8 mouse cellular contexts compared by ENCODE assay signal in the genomic region with DNA sequence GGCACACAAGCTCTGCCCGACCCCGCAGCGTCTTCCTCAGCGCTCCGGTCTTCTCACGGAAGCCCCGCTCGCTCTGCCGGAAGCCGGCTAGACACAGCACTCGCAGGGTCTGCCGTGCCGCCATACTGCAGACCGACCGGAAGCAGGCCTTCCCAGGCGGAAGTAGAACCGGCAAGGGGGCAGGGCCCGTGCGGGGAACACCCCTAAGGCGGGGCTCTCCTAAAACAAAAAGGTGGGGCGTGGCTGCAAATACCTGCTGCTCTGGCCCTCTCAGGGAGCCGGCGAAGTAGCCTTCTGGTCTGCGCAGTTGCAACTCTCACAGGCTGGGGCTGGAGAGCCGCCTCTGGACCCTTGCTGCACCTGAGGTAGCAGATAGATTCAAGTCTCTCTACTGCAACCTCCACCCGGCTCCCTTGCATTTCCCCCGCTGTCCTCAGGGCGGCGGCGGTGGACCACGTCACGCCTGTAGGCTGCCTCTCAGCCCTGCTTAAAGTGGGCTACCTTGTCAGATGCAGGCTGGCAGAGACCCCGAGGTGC. TPM values are rescaled to one million over a fixed set of nuclear protein-coding genes. Genes with fewer than 3 reads are reported as not detected.
DNase-seq lines count a peak whose midpoint lies in the region; ATAC-seq and TF ChIP-seq lines count a peak whose summit lies in the region.

Gene Ovca2 (minus strand): TSS at position 164 of the 537 bp plus-strand sequence.

- H3K27me3 ChIP-seq in ES-Bruce4 (ENCODE audit: control insufficient read depth, insufficient read depth, low read length, poor library complexity, severe bottlenecking) = no peaks in the 10 kb centered on the region
- H3K27me3 ChIP-seq in forebrain, embryonic 12.5 days = peaks cover 13% of the 10 kb centered on the region
- H3K27me3 ChIP-seq in heart, embryonic 16.5 days (ENCODE audit: control insufficient read depth, insufficient read depth, low read length) = no peaks in the 10 kb centered on the region
- H3K27me3 ChIP-seq in liver, embryonic 14.5 days (ENCODE audit: control insufficient read depth, insufficient read depth, low read length) = peaks cover 6% of the 10 kb centered on the region
- H3K27me3 ChIP-seq in stomach, embryonic 16.5 days (ENCODE audit: control insufficient read depth, insufficient read depth, low read length) = no peaks in the 10 kb centered on the region

- H3K9ac ChIP-seq in ES-Bruce4 (ENCODE audit: low read depth, poor library complexity, severe bottlenecking) = peak within 1 kb of the TSS; percentile 71
- peak within 1 kb of the TSS; percentile 82 for H3K9ac ChIP-seq in forebrain, embryonic 12.5 days
- peak within 1 kb of the TSS; percentile 84 for H3K9ac ChIP-seq in heart, embryonic 16.5 days (ENCODE audit: low read length)
- peak within 1 kb of the TSS; percentile 82 for H3K9ac ChIP-seq in liver, embryonic 14.5 days (replicated peaks)
- peak within 1 kb of the TSS; percentile 89 for H3K9ac ChIP-seq in stomach, embryonic 16.5 days (ENCODE audit: low read length)

- peak within 1 kb of the TSS; percentile 77 for H3K4me3 ChIP-seq in ES-Bruce4 (ENCODE audit: low read depth, low read length)
- H3K4me3 ChIP-seq in forebrain, embryonic 12.5 days (replicated peaks) = peak within 1 kb of the TSS; percentile 65
- peak within 1 kb of the TSS; percentile 72 for H3K4me3 ChIP-seq in heart, embryonic 16.5 days (ENCODE audit: low read length)
- H3K4me3 ChIP-seq in liver, embryonic 14.5 days (ENCODE audit: insufficient read depth in 1 of 2, low read depth in 2 of 2, low read length in 2 of 2) = peak within 1 kb of the TSS; percentile 86 to 90
- H3K4me3 ChIP-seq in stomach, embryonic 16.5 days (replicated peaks; ENCODE audit: low read length) = peak within 1 kb of the TSS; percentile 84

- H3K27ac ChIP-seq in ES-Bruce4 (ENCODE audit: insufficient read depth, low read length) = no peak within 1 kb of the TSS
- H3K27ac ChIP-seq in forebrain, embryonic 12.5 days = peak within 1 kb of the TSS; percentile 85
- peak within 1 kb of the TSS; percentile 53 for H3K27ac ChIP-seq in heart, embryonic 16.5 days (ENCODE audit: low read length)
- peak within 1 kb of the TSS; percentile 24; the same call in 1 of the 2 replicates for H3K27ac ChIP-seq in liver, embryonic 14.5 days
- peak within 1 kb of the TSS; percentile 69 for H3K27ac ChIP-seq in stomach, embryonic 16.5 days (ENCODE audit: low read length)

- peak; percentile 89 to 94 for DNase-seq in kidney, postnatal 25 days
- peak; percentile 70 to 77 (median 77) for DNase-seq in liver, embryonic 14.5 days (ENCODE audit: low read depth in 3 of 3, low spot score in 3 of 3)
- DNase-seq in neural tube, embryonic 10.5 days (ENCODE audit: extremely low spot score, low spot score) = peak; percentile 95

- peak; percentile 81 for ATAC-seq in cerebellum, adult (ENCODE audit: insufficient number of reproducible peaks, low FRiP score, low TSS enrichment)
- ATAC-seq in forebrain, embryonic 12.5 days (ENCODE audit: low FRiP score) = peak; percentile 95
- peak; percentile 94 for ATAC-seq in heart, embryonic 16.5 days (replicated peaks; ENCODE audit: extremely low read depth, insufficient read depth, low FRiP score)
- ATAC-seq in liver, embryonic 14.5 days (ENCODE audit: insufficient read depth) = peak; percentile 92
- peak; percentile 95 for ATAC-seq in stomach, embryonic 16.5 days (ENCODE audit: insufficient read depth, low FRiP score)

- H3K9me3 ChIP-seq in ES-Bruce4 (replicated peaks; ENCODE audit: control insufficient read depth, insufficient read depth, low read length, poor library complexity, severe bottlenecking) = no peaks in the 10 kb centered on the region
- no peaks in the 10 kb centered on the region for H3K9me3 ChIP-seq in forebrain, embryonic 12.5 days
- H3K9me3 ChIP-seq in heart, embryonic 16.5 days (replicated peaks; ENCODE audit: control insufficient read depth, low read length) = no peaks in the 10 kb centered on the region
- no peaks in the 10 kb centered on the region for H3K9me3 ChIP-seq in liver, embryonic 14.5 days (ENCODE audit: control insufficient read depth, low read length)
- H3K9me3 ChIP-seq in stomach, embryonic 16.5 days (replicated peaks; ENCODE audit: control insufficient read depth, low read length) = no peaks in the 10 kb centered on the region

- H3K4me1 ChIP-seq in ES-Bruce4 (ENCODE audit: control insufficient read depth, insufficient read depth, low read length) = no peaks in the 10 kb centered on the region
- H3K4me1 ChIP-seq in forebrain, embryonic 12.5 days = peaks cover 22% of the 10 kb centered on the region
- H3K4me1 ChIP-seq in heart, embryonic 16.5 days (ENCODE audit: control insufficient read depth, insufficient read depth, low read length) = peaks cover 18% of the 10 kb centered on the region
- H3K4me1 ChIP-seq in liver, embryonic 14.5 days (replicated peaks; ENCODE audit: control insufficient read depth in 2 of 2, insufficient read depth in 2 of 2, low read length in 1 of 2) = peaks cover 6 to 7% of the 10 kb centered on the region in 2 experiments
- H3K4me1 ChIP-seq in stomach, embryonic 16.5 days (ENCODE audit: control insufficient read depth, insufficient read depth, low read length) = peaks cover 14% of the 10 kb centered on the region

- H3K4me2 ChIP-seq in forebrain, embryonic 12.5 days = peak within 1 kb of the TSS; percentile 75
- peak within 1 kb of the TSS; percentile 78 for H3K4me2 ChIP-seq in heart, embryonic 16.5 days (ENCODE audit: low read depth, low read length)
- H3K4me2 ChIP-seq in liver, embryonic 14.5 days (ENCODE audit: low read depth) = peak within 1 kb of the TSS; percentile 87
- peak within 1 kb of the TSS; percentile 93 for H3K4me2 ChIP-seq in stomach, embryonic 16.5 days (ENCODE audit: low read depth, low read length)

- no peak for TF ChIP-seq EP300 in ES-Bruce4 (IDR thresholded peaks at IDR 0.05; ENCODE audit: insufficient read depth, low read depth, low read length)
- no peak for TF ChIP-seq EP300 in liver, embryonic 14.5 days (IDR thresholded peaks at IDR 0.05; ENCODE audit: low read depth)

- peaks cover 14% of the 10 kb centered on the region for H3K36me3 ChIP-seq in ES-Bruce4 (ENCODE audit: control insufficient read depth, insufficient read depth, low read length, poor library complexity, severe bottlenecking)
- peaks cover 38% of the 10 kb centered on the region; the same call in 1 of the 2 replicates for H3K36me3 ChIP-seq in forebrain, embryonic 12.5 days (replicated peaks)
- H3K36me3 ChIP-seq in heart, embryonic 16.5 days (ENCODE audit: control insufficient read depth, insufficient read depth) = peaks cover 15% of the 10 kb centered on the region
- H3K36me3 ChIP-seq in liver, embryonic 14.5 days (replicated peaks; ENCODE audit: control insufficient read depth, insufficient read depth, low read depth) = peaks cover 3% of the 10 kb centered on the region; the same call in 1 of the 2 replicates
- H3K36me3 ChIP-seq in stomach, embryonic 16.5 days (ENCODE audit: control insufficient read depth, insufficient read depth, low read length) = 0 out of 2 replicates have a peak, but pooled peaks cover 3% of the 10 kb centered on the region

- peak; percentile 78 for TF ChIP-seq POLR2A in ES-Bruce4 (IDR thresholded peaks at IDR 0.05; ENCODE audit: insufficient read depth, low read length)

- WGBS in forebrain, embryonic 12.5 days = 1% methylated on average over 33 of the region's 33 CpGs
- WGBS in heart, embryonic 16.5 days = 2% methylated on average over 33 of the region's 33 CpGs
- under 1% methylated on average over 33 of the region's 33 CpGs for WGBS in liver, embryonic 14.5 days (ENCODE audit: insufficient replicate concordance)
- under 1% methylated on average over 33 of the region's 33 CpGs for WGBS in stomach, embryonic 16.5 days

- TF ChIP-seq CTCF in ES-Bruce4 (IDR thresholded peaks at IDR 0.05; ENCODE audit: low read depth, low read length) = peak; percentile 63
- TF ChIP-seq CTCF in liver, embryonic 14.5 days (IDR thresholded peaks at IDR 0.05; ENCODE audit: low read depth) = peak; percentile 96

RNA-seq across cellular contexts. Expression of gene Ovca2, which starts in this region (rescaled TPM):
- 13.1 and 14.2 TPM in 2 replicates for polyA plus RNA-seq in ES-Bruce4 (2011; ENCODE audit: insufficient read depth, insufficient read length, low read depth, missing spikeins)
- polyA plus RNA-seq in forebrain, embryonic 12.5 days (2016; fragmentation: Nextera tagmentation; extraction: Ambion mirVana) = 24.3 and 25.3 TPM in 2 replicates
- 18.4 and 18.7 TPM in 2 replicates for polyA plus RNA-seq in heart, embryonic 16.5 days (2015; fragmentation: Nextera tagmentation; extraction: Ambion mirVana)
- polyA plus RNA-seq in liver, embryonic 14.5 days (2012; rRNA removed) = 7.4 and 10.5 TPM in 2 replicates
- polyA plus RNA-seq in liver, embryonic 14.5 days (2014; fragmentation: Nextera tagmentation; extraction: Ambion mirVana) = 14.3 and 15.3 TPM in 2 replicates
- 19.4 and 23.2 TPM in 2 replicates for polyA plus RNA-seq in stomach, embryonic 16.5 days (2015; fragmentation: Nextera tagmentation; extraction: Ambion mirVana)
